Mouse (Mus musculus) testis, postnatal 14 days (tissue): ENCODE results near the gene Fthl17a.

ENCODE experiments used
- DNase-seq: peaks from one replicate; pipeline ENCODE4 v3.0.0; 2021; ENCODE audit warnings: low spot score

Fthl17a gene

GRCm38 (mm10) chrX:85249379-85249778, at the start of gene Fthl17a:
Fthl17a (plus strand) TSS chrX:85249679.
- DNase-seq, result no peak

GRCm38 (mm10) chrX:85207001-85207400, 42.5 kb upstream of the Fthl17a start:
- DNase-seq, result no peak

- DNase-seq, result no peak
Measured at GRCm38 (mm10) chrX:85226883-85227282, 22.6 kb upstream of the Fthl17a start.

- DNase-seq, result no peak
Measured at GRCm38 (mm10) chrX:85271821-85272220, 22.3 kb downstream of the Fthl17a start.

- no peak for DNase-seq
Measured at GRCm38 (mm10) chrX:85272296-85272695, 22.8 kb downstream of the Fthl17a start.

GRCm38 (mm10) chrX:85289846-85290245, 40.4 kb downstream of the Fthl17a start:
- no peak for DNase-seq

GRCm38 (mm10) chrX:85292781-85293180, 43.3 kb downstream of the Fthl17a start:
- no peak for DNase-seq

GRCm38 (mm10) chrX:85294001-85294400, 44.5 kb downstream of the Fthl17a start:
- DNase-seq, result no peak

- DNase-seq, result no peak
Measured at GRCm38 (mm10) chrX:85304674-85305073, 55.2 kb downstream of the Fthl17a start.

- DNase-seq, result no peak
Measured at GRCm38 (mm10) chrX:85318576-85318975, 69.1 kb downstream of the Fthl17a start.

- DNase-seq, result no peak
Measured at GRCm38 (mm10) chrX:85319193-85319592, 69.7 kb downstream of the Fthl17a start.
